Mouse (Mus musculus) cerebellum, adult 2 months (tissue): Measurements from ENCODE around the gene Phgdh. TPM values are rescaled to one million over a fixed set of nuclear protein-coding genes. Genes with fewer than 3 reads are reported as not detected.

Experiments used
- DNase-seq, 2 experiments: peaks; one replicate each; pipeline ENCODE4 v3.0.0; 2021
- H3K27ac ChIP-seq: fragments of 200-500 bp; 2 replicates; pipeline ENCODE4 v1.5.1; 2012; ENCODE audit warnings: low read length, control low read depth, inconsistent platforms; ENCODE audit not compliant: insufficient read depth
- H3K27me3 ChIP-seq: fragments of 200-500 bp; 2 replicates; pipeline ENCODE4 v1.6.1; 2012; ENCODE audit warnings: inconsistent platforms, mild to moderate bottlenecking, low read length, moderate library complexity; ENCODE audit not compliant: control insufficient read depth, insufficient read depth
- H3K4me1 ChIP-seq: fragments of 200-500 bp; 2 replicates; pipeline ENCODE4 v1.6.1; 2011; ENCODE audit warnings: low read length; ENCODE audit not compliant: control insufficient read depth, insufficient read depth
- H3K4me3 ChIP-seq: fragments of 200-500 bp; replicated peaks from 2 replicates; pipeline ENCODE3; 2011; ENCODE audit warnings: mild to moderate bottlenecking, low read depth, low read length, control low read depth; ENCODE audit not compliant: insufficient read depth
- CTCF ChIP-seq: fragments of 200-500 bp; IDR thresholded peaks from 2 replicates; pipeline ENCODE4 v1.5.1; 2011; ENCODE audit warnings: low read depth, mild to moderate bottlenecking, control low read depth, low read length, moderate library complexity, borderline replicate concordance; ENCODE audit not compliant: insufficient read depth
- POLR2A ChIP-seq: fragments of 200-500 bp; IDR thresholded peaks from 2 replicates; pipeline ENCODE4 v1.6.1; 2011; ENCODE audit warnings: low read length, control low read depth, borderline replicate concordance; ENCODE audit not compliant: insufficient read depth
- WGBS: fragments of 180-500 bp; shearing (Covaris S2); methylation state at CpG from one replicate; pipeline ENCODE4 v1.1.7; 2018; 5-methylcytosine and 5-hydroxymethylcytosine counted together
- polyA plus RNA-seq: library from polyadenylated mRNA; depleted of rRNA; stranded (reverse); fragments of >200 nt; gene quantifications from 2 replicates; pipeline ENCODE4 v1.2.3, GENCODE M21; 2012

Phgdh gene
- polyA plus RNA-seq, 1 experiment: 98.0 TPM

DNA sequence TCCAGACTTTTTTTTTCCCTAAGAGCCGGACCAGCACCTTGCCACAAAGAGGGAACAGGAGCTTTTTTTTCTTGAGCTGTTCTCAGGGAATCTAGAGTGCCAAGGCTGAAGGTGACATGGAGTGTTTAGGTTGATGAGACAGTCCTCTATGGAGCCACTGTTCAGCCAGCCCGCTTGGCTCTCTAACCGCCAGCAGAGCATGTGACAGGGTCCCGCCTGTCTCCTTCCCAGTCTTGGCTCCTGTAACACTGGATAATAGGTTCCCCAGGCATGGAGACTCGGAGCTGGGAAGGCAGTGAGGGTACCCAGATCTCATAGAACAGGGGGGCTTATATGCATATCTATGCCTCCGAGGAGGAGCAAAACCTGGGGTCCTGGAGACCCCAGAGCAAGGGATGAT is 31.2 kb downstream of the Phgdh start:
- no peak for DNase-seq
- WGBS: 52% methylated on average over 6 of the region's 6 CpGs
- no peak for TF ChIP-seq CTCF
- TF ChIP-seq POLR2A: no peak
- no peak overlapping the region for H3K4me3 ChIP-seq
- H3K27ac ChIP-seq: no peak overlapping the region
- no peaks in the 10 kb centered on the region for H3K4me1 ChIP-seq
- no peaks in the 10 kb centered on the region for H3K27me3 ChIP-seq

DNA sequence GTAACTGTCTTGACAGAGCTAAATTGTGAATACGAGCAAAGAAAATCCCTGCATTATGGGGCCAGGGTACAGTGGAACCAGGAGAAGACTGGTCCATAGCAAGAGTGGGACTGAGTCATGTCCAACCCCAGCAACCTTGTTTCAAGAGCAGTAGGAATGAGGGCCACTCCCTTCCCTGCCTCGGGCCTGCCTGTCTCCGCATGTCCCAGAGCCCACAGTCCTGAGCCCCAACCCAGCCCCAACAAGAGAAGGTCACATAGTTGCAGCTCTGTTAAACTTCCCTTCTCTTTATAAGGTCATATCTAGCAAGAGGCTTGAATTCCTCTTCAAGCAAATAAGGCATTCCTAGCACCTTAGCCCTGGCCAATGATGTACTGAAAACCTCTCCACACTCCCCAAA is 38.0 kb downstream of the Phgdh start:
- WGBS: 87% methylated on average over 3 of the region's 3 CpGs
- TF ChIP-seq POLR2A (no peak), CTCF (no peak)
- DNase-seq: no peak
- Histone ChIP-seq H3K4me1 (no peaks in the 10 kb centered on the region), H3K27me3 (no peaks in the 10 kb centered on the region), H3K27ac (no peak overlapping the region), H3K4me3 (no peak overlapping the region)

- H3K27ac ChIP-seq: no peak overlapping the region
- H3K4me3 ChIP-seq: no peak overlapping the region
- whole genome bisulfite sequencing: 91% methylated on average over 4 of the region's 4 CpGs
- DNase-seq: no peak
- no peaks in the 10 kb centered on the region for H3K4me1 ChIP-seq
- H3K27me3 ChIP-seq: no peaks in the 10 kb centered on the region
- TF ChIP-seq CTCF (no peak), POLR2A (no peak)
Observed at GRCm38 (mm10) chr3:98300266-98300665, 39.5 kb downstream of the Phgdh start.

DNA sequence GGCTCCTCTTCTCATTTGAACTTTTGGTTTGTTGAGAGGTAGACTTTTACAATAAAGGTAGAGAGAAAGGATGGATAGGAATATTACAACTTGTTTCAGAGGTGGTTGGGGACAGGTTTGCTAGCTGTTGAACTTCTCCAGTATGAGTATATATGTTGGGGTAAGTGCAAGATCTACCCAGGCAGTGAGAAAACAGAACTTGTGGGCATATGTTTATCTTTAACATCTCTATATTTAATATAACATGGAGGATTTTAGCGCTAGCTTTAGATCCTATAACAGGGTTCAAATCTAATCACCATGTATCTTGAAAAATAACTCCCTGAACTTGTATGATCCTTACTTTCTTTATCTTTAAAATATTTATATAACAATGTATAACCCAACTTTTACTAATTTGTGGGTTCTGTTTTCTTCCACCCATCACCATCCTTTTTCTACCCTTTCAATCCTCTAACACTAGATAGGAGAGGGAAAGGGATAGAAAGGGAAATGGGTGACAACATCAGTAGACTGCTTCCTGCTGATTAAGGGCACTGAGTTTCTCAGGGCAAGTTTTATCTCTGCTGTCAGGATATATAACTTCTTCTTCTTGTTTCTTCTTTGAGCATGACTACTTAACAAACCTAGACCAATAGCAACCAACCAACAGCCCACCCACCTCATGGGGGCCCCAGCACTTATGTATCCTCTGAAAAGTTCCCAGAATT is 40.2 kb downstream of the Phgdh start:
- Histone ChIP-seq H3K4me3 (no peak overlapping the region), H3K4me1 (no peaks in the 10 kb centered on the region), H3K27me3 (no peaks in the 10 kb centered on the region), H3K27ac (no peak overlapping the region)
- WGBS: 96% methylated on average over 1 of the region's 1 CpGs
- no peak for TF ChIP-seq CTCF
- no peak for TF ChIP-seq POLR2A
- DNase-seq: no peak

DNA sequence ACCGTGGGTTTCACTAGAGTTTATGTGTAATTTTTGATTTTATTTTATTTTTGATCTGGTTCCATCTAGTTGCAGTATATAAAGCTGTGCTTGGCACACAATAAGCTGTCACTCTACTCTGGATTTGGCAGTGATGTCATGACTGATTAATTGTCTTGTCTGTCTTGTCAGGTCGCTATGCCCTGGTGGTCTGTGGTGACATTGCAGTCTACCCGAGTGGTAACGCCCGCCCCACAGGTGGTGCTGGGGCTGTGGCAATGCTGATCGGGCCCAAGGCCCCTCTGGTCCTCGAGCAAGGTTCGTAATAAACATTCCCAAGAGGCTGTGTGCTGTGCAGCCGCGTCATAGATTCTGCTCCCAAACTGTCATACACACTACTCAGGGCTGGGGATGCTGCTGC is 43.8 kb downstream of the Phgdh start:
- H3K27me3 ChIP-seq: no peaks in the 10 kb centered on the region
- H3K4me1 ChIP-seq: no peaks in the 10 kb centered on the region
- WGBS: 47% methylated on average over 10 of the region's 10 CpGs
- H3K4me3 ChIP-seq: no peak overlapping the region
- no peak for DNase-seq
- no peak overlapping the region for H3K27ac ChIP-seq
- no peak for TF ChIP-seq CTCF
- no peak for TF ChIP-seq POLR2A

DNA sequence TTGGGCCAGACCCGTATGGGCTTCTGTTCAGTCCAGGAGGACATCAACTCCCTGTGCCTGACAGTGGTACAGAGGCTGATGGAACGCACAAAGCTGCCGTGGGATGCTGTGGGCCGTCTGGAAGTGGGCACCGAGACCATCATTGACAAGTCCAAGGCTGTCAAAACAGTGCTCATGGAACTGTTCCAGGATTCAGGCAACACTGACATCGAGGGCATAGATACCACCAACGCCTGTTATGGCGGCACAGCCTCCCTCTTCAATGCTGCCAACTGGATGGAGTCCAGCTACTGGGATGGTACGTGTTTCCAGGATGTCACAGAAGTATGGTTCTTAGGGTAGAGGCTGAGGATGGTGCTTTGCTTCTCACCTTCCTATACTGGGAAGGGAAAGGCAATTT is 48.7 kb downstream of the Phgdh start:
- no peak for TF ChIP-seq POLR2A
- no peak for TF ChIP-seq CTCF
- DNase-seq: no peak
- no peaks in the 10 kb centered on the region for H3K27me3 ChIP-seq
- whole genome bisulfite sequencing: 48% methylated on average over 9 of the region's 9 CpGs
- no peaks in the 10 kb centered on the region for H3K4me1 ChIP-seq
- H3K27ac ChIP-seq: no peak overlapping the region
- H3K4me3 ChIP-seq: no peak overlapping the region

DNA sequence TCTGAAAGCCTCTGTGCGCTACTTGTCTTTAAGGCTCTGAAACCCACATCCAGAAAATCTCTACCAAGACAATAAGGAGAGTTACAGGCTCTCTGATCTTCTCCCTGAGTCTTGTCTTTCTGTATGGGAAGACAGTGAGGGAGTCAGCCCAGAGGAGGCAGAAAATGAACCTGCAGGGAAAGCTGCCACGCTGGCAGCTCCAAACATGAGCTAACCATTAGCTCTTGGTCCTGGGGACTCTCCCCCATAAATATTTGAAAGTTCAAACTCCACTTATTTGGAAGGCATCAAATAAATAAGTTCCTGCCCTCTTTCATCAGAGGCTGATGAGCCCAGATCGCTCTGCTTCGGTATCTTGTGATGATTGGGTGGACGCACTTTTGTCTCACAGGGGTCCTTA is 56.6 kb downstream of the Phgdh start:
- TF ChIP-seq CTCF: no peak
- TF ChIP-seq POLR2A: no peak
- H3K27me3 ChIP-seq: no peaks in the 10 kb centered on the region
- H3K4me3 ChIP-seq: no peak overlapping the region
- no peaks in the 10 kb centered on the region for H3K4me1 ChIP-seq
- 92% methylated on average over 5 of the region's 5 CpGs for WGBS
- no peak for DNase-seq
- no peak overlapping the region for H3K27ac ChIP-seq

DNA sequence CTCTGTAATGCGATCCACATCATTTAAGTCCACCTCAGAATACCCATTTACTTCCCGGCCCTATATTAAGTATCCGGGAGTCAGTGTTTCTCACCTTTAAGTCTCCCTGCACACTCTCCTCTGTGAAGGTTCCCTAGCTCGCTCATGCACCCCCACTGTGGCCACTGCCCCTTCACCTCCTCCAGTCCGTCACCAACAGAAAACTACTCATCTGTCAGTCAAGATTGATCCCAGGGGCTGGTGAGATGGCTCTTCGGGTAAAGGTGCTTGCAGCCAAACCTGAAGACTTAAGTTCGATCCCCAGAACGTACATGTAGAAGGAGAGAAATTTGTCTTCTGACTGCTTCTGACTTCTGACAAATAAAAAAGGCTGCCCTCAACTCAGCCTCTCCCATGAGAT is 57.4 kb downstream of the Phgdh start:
- no peak for DNase-seq
- Histone ChIP-seq H3K27ac (no peak overlapping the region), H3K4me3 (no peak overlapping the region), H3K27me3 (no peaks in the 10 kb centered on the region), H3K4me1 (no peaks in the 10 kb centered on the region)
- TF ChIP-seq CTCF (no peak), POLR2A (no peak)
- WGBS: 89% methylated on average over 8 of the region's 8 CpGs
